Mouse (Mus musculus) embryonic facial prominence, embryonic 14.5 days (tissue): ENCODE results near the gene Mllt10. TPM values are rescaled to one million over a fixed set of nuclear protein-coding genes. Genes with fewer than 3 reads are reported as not detected.
A peak's percentile ranks its signal among the peaks of the same experiment; 100 is the strongest.

Experiments used
- ATAC-seq: fragments of 200-750 bp; cut with Nextera tagmentation; 2 replicates; pipeline ENCODE4 v1.8.0; 2017; ENCODE audit warnings: low read depth, moderate number of reproducible peaks, moderate TSS enrichment
- DNase-seq: peaks from one replicate; pipeline ENCODE4 v3.0.0-alpha.2; 2015; ENCODE audit warnings: low spot score
- H3K27ac ChIP-seq: fragments of 300-500 bp; sonication (generic); replicated peaks from 2 replicates; pipeline ENCODE4 v1.5.1; 2014; ENCODE audit warnings: low read depth, mild to moderate bottlenecking, low read length, moderate library complexity
- H3K27me3 ChIP-seq: fragments of 300-500 bp; sonication (generic); replicated peaks from 2 replicates; pipeline ENCODE4 v1.6.1; 2014; ENCODE audit warnings: low read length; ENCODE audit not compliant: control insufficient read depth, insufficient read depth
- H3K36me3 ChIP-seq: fragments of 300-500 bp; sonication (generic); 2 replicates; pipeline ENCODE4 v1.6.1; 2014; ENCODE audit warnings: low read length, mixed read lengths; ENCODE audit not compliant: control insufficient read depth, insufficient read depth
- H3K4me1 ChIP-seq: fragments of 300-500 bp; sonication (generic); 2 replicates; pipeline ENCODE4 v1.6.1; 2014; ENCODE audit warnings: antibody characterized with exemption, low read length; ENCODE audit not compliant: control insufficient read depth, insufficient read depth
- H3K4me2 ChIP-seq: fragments of 300-500 bp; sonication (generic); 2 replicates; pipeline ENCODE4 v1.6.1; 2014; ENCODE audit warnings: low read depth, mild to moderate bottlenecking, low read length, moderate library complexity, mixed read lengths
- H3K4me3 ChIP-seq: fragments of 300-500 bp; sonication (generic); 2 replicates; pipeline ENCODE4 v1.5.1; 2014; ENCODE audit warnings: low read depth, mild to moderate bottlenecking, low read length
- H3K9ac ChIP-seq: fragments of 300-500 bp; sonication (generic); 2 replicates; pipeline ENCODE4 v1.6.1; 2014; ENCODE audit warnings: low read depth, mild to moderate bottlenecking, low read length, moderate library complexity, mixed read lengths
- H3K9me3 ChIP-seq: fragments of 300-500 bp; sonication (generic); 2 replicates; pipeline ENCODE4 v1.6.1; 2016; ENCODE audit warnings: low read length; ENCODE audit not compliant: control insufficient read depth
- WGBS: fragments of 180-500 bp; shearing (Covaris S2); extraction: QIAGEN DNeasy Blood & Tissue Kit; methylation state at CpG from one replicate; pipeline ENCODE4 v1.1.7; 2014; 5-methylcytosine and 5-hydroxymethylcytosine counted together
- polyA plus RNA-seq: library from polyadenylated mRNA; unstranded; fragments of >200 nt; fragmentation: Nextera tagmentation; extraction: Ambion mirVana; gene quantifications from 2 replicates; pipeline ENCODE4 v1.2.1, GENCODE M21; 2014

Gene Mllt10
- polyA plus RNA-seq, 1 experiment from 2014 or later = 32.1 TPM

DNA sequence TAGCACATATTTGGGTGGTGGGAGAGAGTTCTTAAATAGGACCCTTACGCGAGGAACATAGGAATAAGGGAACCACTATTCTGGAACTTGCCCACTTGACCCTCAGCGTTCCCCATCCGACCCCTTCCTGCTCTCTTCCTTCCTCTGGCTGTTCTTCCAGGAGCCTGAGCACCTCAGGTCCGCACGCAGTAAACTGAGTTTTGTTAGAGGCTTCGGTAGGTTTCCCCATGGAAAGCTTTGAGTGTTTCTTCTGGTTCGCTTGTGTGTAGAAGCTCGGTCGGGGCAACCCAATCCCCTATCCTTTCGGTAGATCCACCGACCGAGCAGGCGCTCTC lies 29.3 kb upstream of the Mllt10 start:
- Histone ChIP-seq H3K9me3 (no peaks in the 10 kb centered on the region), H3K27me3 (no peaks in the 10 kb centered on the region), H3K4me1 (peaks cover 7% of the 10 kb centered on the region; the same call in 1 of the 2 replicates), H3K4me2 (peak overlapping the region; percentile 97), H3K9ac (peak overlapping the region; percentile 46), H3K27ac (peak overlapping the region; percentile 96; the same call in 1 of the 2 replicates), H3K36me3 (no peaks in the 10 kb centered on the region), H3K4me3 (peak overlapping the region; percentile 62)
- WGBS = 2% methylated on average over 14 of the region's 14 CpGs
- DNase-seq = no peak
- no peak for ATAC-seq

- peak overlapping the region; percentile 96; the same call in 1 of the 2 replicates for H3K27ac ChIP-seq
- H3K9me3 ChIP-seq = no peaks in the 10 kb centered on the region
- DNase-seq (peak; percentile 85), ATAC-seq (peak; percentile 11)
- H3K9ac ChIP-seq = peak overlapping the region; percentile 46
- under 1% methylated on average over 43 of the region's 44 CpGs for WGBS
- peak overlapping the region; percentile 62 for H3K4me3 ChIP-seq
- H3K4me1 ChIP-seq = peaks cover 13% of the 10 kb centered on the region
- peak overlapping the region; percentile 97 for H3K4me2 ChIP-seq
- no peaks in the 10 kb centered on the region for H3K27me3 ChIP-seq
- no peaks in the 10 kb centered on the region for H3K36me3 ChIP-seq
Measured at GRCm38 (mm10) chr2:18026116-18026947, 28.7 kb upstream of the Mllt10 start.

GRCm38 (mm10) chr2:18027448-18028139 lies 27.4 kb upstream of the Mllt10 start:
- Histone ChIP-seq H3K27ac (peak overlapping the region; percentile 96), H3K27me3 (no peaks in the 10 kb centered on the region), H3K36me3 (no peaks in the 10 kb centered on the region), H3K9me3 (no peaks in the 10 kb centered on the region), H3K4me1 (peaks cover 26% of the 10 kb centered on the region), H3K9ac (peak overlapping the region; percentile 89), H3K4me2 (peak overlapping the region; percentile 97), H3K4me3 (peak overlapping the region; percentile 62)
- ATAC-seq (peak; percentile 92), DNase-seq (peak; percentile 98)
- under 1% methylated on average over 30 of the region's 44 CpGs for WGBS

DNA sequence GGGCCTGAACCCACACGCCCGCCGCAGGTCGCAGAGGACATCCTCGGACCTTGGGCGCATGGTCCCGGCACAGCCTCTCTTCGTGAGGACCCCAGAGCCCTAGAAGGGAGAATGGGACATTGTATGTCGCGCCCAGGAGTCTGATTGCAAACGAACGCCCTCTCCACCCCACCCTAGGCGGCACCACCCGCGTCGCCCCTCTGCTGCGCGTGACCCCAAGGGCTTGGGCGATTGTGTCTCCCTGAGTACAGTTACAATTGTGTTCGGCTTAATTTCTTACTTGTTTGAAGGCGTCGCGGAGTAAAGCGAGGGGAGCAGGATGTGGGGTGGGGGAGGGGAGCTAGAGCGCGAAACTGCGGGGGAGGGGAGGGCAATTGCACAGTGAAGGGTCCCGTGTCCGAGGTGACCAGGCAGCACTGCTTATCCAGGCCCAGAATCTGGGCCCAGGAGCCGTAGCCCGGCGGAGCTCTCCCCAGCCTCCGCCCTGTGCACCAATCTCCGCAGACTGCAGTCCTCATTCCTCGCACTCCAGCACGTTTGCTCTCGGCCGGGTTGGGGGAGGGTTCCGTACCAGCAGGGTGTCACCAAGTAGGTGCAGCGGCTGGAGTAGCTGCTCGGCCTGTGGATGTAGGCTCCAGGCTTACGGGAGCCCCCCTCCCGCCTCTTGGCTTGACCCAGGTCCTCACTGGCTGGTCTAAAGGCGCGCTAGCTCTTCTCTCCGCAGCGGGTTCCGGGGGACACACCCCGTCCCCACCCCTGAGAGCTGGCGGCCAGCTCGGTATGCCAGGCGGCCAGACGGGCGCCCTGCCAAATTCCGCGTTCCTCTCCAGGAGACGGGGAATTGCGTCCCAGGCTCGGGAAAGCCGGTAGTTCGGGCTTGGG lies 26.7 kb upstream of the Mllt10 start:
- peak overlapping the region; percentile 89 for H3K9ac ChIP-seq
- H3K27ac ChIP-seq = peak overlapping the region; percentile 96
- ATAC-seq (peak; percentile 66), DNase-seq (peak; percentile 95)
- H3K4me1 ChIP-seq = peaks cover 27% of the 10 kb centered on the region
- peak overlapping the region; percentile 97 for H3K4me2 ChIP-seq
- no peaks in the 10 kb centered on the region for H3K9me3 ChIP-seq
- no peaks in the 10 kb centered on the region for H3K36me3 ChIP-seq
- peak overlapping the region; percentile 62 for H3K4me3 ChIP-seq
- WGBS = 0% methylated on average over 55 of the region's 61 CpGs
- no peaks in the 10 kb centered on the region for H3K27me3 ChIP-seq

DNA sequence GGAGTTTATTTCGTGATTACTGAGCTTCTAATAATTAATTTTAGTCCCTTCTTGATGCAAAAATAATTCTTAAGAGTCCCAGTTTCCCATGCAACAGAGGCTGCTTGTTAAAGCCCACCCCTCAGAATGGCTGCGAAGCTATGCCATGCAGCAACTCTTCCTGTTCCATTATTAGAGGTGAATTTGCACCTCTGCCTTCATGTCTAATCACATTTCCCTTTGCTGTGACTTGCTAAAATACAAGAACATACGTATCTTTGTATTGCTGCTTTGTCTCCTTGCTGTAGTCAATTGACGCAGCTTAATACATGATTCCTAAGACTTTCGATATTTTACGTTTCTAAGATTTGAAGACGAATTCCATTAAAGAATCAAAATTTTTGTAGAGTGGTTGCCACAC lies 25.4 kb upstream of the Mllt10 start:
- Histone ChIP-seq H3K27me3 (no peaks in the 10 kb centered on the region), H3K4me1 (peaks cover 27% of the 10 kb centered on the region), H3K4me3 (no peak overlapping the region), H3K9ac (no peak overlapping the region), H3K9me3 (no peaks in the 10 kb centered on the region), H3K27ac (no peak overlapping the region), H3K4me2 (0 out of 2 replicates have a peak overlapping the region, but pooled peaks have one; percentile 28), H3K36me3 (no peaks in the 10 kb centered on the region)
- 79% methylated on average over 7 of the region's 7 CpGs for WGBS
- ATAC-seq (no peak), DNase-seq (no peak)

GRCm38 (mm10) chr2:18030581-18030980 lies 24.5 kb upstream of the Mllt10 start:
- H3K4me2 ChIP-seq = peak overlapping the region; percentile 99; the same call in 1 of the 2 replicates
- no peak overlapping the region for H3K4me3 ChIP-seq
- no peak overlapping the region for H3K9ac ChIP-seq
- no peaks in the 10 kb centered on the region for H3K36me3 ChIP-seq
- no peaks in the 10 kb centered on the region for H3K9me3 ChIP-seq
- DNase-seq (peak; percentile 54), ATAC-seq (no peak)
- H3K27me3 ChIP-seq = no peaks in the 10 kb centered on the region
- H3K4me1 ChIP-seq = peaks cover 27% of the 10 kb centered on the region
- no peak overlapping the region for H3K27ac ChIP-seq
- 66% methylated on average over 8 of the region's 8 CpGs for WGBS

- peak overlapping the region; percentile 99 for H3K4me2 ChIP-seq
- ATAC-seq (no peak), DNase-seq (peak; percentile 47)
- H3K36me3 ChIP-seq = no peaks in the 10 kb centered on the region
- 8% methylated on average over 26 of the region's 26 CpGs for WGBS
- peak overlapping the region; percentile 10; the same call in 1 of the 2 replicates for H3K27ac ChIP-seq
- H3K9ac ChIP-seq = peak overlapping the region; percentile 73
- no peaks in the 10 kb centered on the region for H3K9me3 ChIP-seq
- H3K4me3 ChIP-seq = peak overlapping the region; percentile 36
- H3K27me3 ChIP-seq = no peaks in the 10 kb centered on the region
- H3K4me1 ChIP-seq = peaks cover 27% of the 10 kb centered on the region
Measured at GRCm38 (mm10) chr2:18031271-18031821, 23.7 kb upstream of the Mllt10 start.
